Mouse (Mus musculus): ENCODE measurements at regions not wholly inside any gene's neighbourhood (a gene's known extent, or its start where the extent isn't known, plus 50 kb on each side); places are given as distances from the start of the nearest gene placed in this dataset.

GRCm38 (mm10) chr11:71409211-71409765 is 178.8 kb upstream of the Nlrp1b start:
- no peak for DNase-seq (ENCODE audit: extremely low spot score in 1 of 2, low spot score in 1 of 2)

- no peak for DNase-seq (ENCODE audit: extremely low spot score in 1 of 2, low spot score in 1 of 2)
Measured at GRCm38 (mm10) chr11:71410582-71410981, 180.0 kb upstream of the Nlrp1b start.

GRCm38 (mm10) chr11:71411958-71412357 is 181.4 kb upstream of the Nlrp1b start:
- no peak for DNase-seq (ENCODE audit: extremely low spot score in 1 of 2, low spot score in 1 of 2)

- no peak for DNase-seq (ENCODE audit: extremely low spot score in 1 of 2, low spot score in 1 of 2)
Measured at GRCm38 (mm10) chr11:71414403-71415140, 184.0 kb upstream of the Nlrp1b start.

- no peak for DNase-seq (ENCODE audit: extremely low spot score in 1 of 2, low spot score in 1 of 2)
Measured at GRCm38 (mm10) chr11:71415451-71415850, 184.9 kb upstream of the Nlrp1b start.

- DNase-seq (ENCODE audit: extremely low spot score in 1 of 2, low spot score in 1 of 2) = no peak
Measured at GRCm38 (mm10) chr11:71422291-71422840, 191.8 kb upstream of the Nlrp1b start.

- no peak for DNase-seq (ENCODE audit: extremely low spot score in 1 of 2, low spot score in 1 of 2)
Measured at GRCm38 (mm10) chr11:71423242-71423641, 192.7 kb upstream of the Nlrp1b start.

- no peak for DNase-seq (ENCODE audit: extremely low spot score in 1 of 2, low spot score in 1 of 2)
Measured at GRCm38 (mm10) chr11:71424879-71425278, 194.3 kb upstream of the Nlrp1b start.

GRCm38 (mm10) chr11:71429739-71430138 is 199.2 kb upstream of the Nlrp1b start:
- no peak for DNase-seq (ENCODE audit: extremely low spot score in 1 of 2, low spot score in 1 of 2)

GRCm38 (mm10) chr11:71434241-71434640 is 203.7 kb upstream of the Nlrp1b start:
- DNase-seq (ENCODE audit: extremely low spot score in 1 of 2, low spot score in 1 of 2) = no peak

GRCm38 (mm10) chr11:71434886-71435285 is 204.4 kb upstream of the Nlrp1b start:
- no peak for DNase-seq (ENCODE audit: extremely low spot score in 1 of 2, low spot score in 1 of 2)

GRCm38 (mm10) chr11:71435745-71436144 is 205.2 kb upstream of the Nlrp1b start:
- DNase-seq (ENCODE audit: extremely low spot score in 1 of 2, low spot score in 1 of 2) = no peak

- no peak for DNase-seq (ENCODE audit: extremely low spot score in 1 of 2, low spot score in 1 of 2)
Measured at GRCm38 (mm10) chr11:71436335-71436734, 205.8 kb upstream of the Nlrp1b start.

- DNase-seq (ENCODE audit: extremely low spot score in 1 of 2, low spot score in 1 of 2) = no peak
Measured at GRCm38 (mm10) chr11:71436801-71437200, 206.3 kb upstream of the Nlrp1b start.

- peak; percentile 24 to 38 for DNase-seq (ENCODE audit: extremely low spot score in 1 of 2, low spot score in 1 of 2)
Measured at GRCm38 (mm10) chr11:71439871-71440270, 209.3 kb upstream of the Nlrp1b start.

- no peak for DNase-seq (ENCODE audit: extremely low spot score in 1 of 2, low spot score in 1 of 2)
Measured at GRCm38 (mm10) chr11:71440392-71440791, 209.9 kb upstream of the Nlrp1b start.

- no peak for DNase-seq (ENCODE audit: extremely low spot score in 1 of 2, low spot score in 1 of 2)
Measured at GRCm38 (mm10) chr11:71444056-71444455, 213.5 kb upstream of the Nlrp1b start.

- DNase-seq (ENCODE audit: extremely low spot score in 1 of 2, low spot score in 1 of 2) = no peak
Measured at GRCm38 (mm10) chr11:71446641-71447040, 216.1 kb upstream of the Nlrp1b start.

- no peak for DNase-seq (ENCODE audit: extremely low spot score in 1 of 2, low spot score in 1 of 2)
Measured at GRCm38 (mm10) chr11:71447841-71448745, 217.6 kb upstream of the Nlrp1b start.

- no peak for DNase-seq (ENCODE audit: extremely low spot score in 1 of 2, low spot score in 1 of 2)
Measured at GRCm38 (mm10) chr11:71480094-71480493, 249.6 kb upstream of the Nlrp1b start.

GRCm38 (mm10) chr11:71497863-71498262 is 251.9 kb upstream of the Wscd1 start:
- DNase-seq (ENCODE audit: extremely low spot score in 1 of 2, low spot score in 1 of 2) = no peak

Measured in layer of hippocampus, postnatal 25 days (tissue).